Mouse (Mus musculus) adrenal gland, adult 2 months (tissue): Measurements from ENCODE around the gene Sufu. TPM values are rescaled to one million over a fixed set of nuclear protein-coding genes. Genes with fewer than 3 reads are reported as not detected.

Experiments used
- DNase-seq: peaks from one replicate; pipeline ENCODE4 v3.0.0; 2021
- polyA plus RNA-seq: library from polyadenylated mRNA; depleted of rRNA; stranded (reverse); fragments of >200 nt; gene quantifications from 2 replicates; pipeline ENCODE4 v1.2.3, GENCODE M21; 2012
- total RNA-seq, 2 experiments: library from RNA; stranded (reverse); gene quantifications; 2 replicates each; pipeline ENCODE4 v1.2.3; 2021

The Sufu gene
- total and polyA plus RNA-seq, 3 experiments: 17.4 to 24.6 (median 24.5) TPM

DNA sequence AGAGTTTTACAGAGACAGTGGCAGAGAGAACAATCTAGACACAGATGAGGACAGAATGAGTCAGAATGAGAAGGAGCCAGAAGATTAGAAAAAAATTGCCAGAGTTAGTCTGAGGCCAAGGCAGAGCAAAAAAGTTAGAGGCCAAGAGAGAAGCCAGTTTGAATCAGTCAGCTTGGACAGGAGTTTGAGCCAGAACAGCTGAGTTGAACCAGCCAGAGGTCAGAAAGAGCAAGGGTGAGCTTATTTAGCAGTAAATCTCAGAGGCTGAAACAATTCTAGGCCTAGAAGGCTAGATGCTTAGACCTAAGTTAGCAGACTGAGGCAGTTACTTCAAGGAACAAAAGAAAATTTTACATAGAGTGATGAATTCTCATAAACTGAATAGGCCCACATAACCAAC is 32.6 kb downstream of the Sufu start:
- DNase-seq: no peak

DNA sequence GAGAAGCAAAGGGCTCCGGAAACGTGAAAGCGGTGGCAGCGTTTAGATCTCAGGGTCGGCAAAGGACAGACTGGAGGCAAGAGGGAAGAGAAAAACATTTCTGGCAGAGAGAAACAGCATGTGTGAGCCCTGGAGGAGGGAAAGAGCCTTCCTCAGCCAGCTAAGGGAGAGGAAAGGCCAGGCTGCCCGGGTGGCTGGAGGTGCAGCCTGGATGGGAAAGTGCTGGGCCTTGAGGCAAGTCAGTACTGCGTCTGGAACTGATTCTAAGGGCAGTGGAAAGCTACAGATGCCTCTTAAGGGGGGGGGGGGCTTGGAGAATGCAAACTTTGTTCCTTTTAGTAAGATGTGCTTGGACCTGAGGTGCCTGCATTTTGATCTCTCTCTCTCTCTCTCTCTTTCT is 37.0 kb downstream of the Sufu start:
- DNase-seq: no peak

DNA sequence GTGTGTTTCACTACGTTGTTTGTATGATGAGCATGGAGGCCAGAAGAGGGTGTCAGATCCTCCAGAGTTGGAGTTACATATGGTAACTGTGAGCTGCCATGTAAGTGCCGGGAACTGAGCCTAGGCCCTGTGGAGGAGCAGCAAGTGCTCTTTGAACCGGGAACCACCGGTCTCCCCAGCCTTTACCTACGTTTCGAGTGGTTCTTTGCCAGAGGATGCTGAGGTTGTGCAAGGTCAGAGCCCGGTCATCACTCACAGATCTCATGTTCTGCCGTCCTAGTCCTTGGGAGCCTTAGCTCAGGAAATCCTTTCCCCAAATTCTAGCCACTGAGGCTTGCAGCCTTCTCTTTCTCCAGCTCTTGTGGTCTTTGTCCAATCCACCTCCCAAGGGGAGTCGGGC is 37.5 kb downstream of the Sufu start:
- peak; percentile 26 for DNase-seq

- no peak for DNase-seq
These were observed 37.9 kb downstream of the Sufu start for GRCm38 (mm10) chr19:46434591-46434990.

- no peak for DNase-seq
These were observed 38.8 kb downstream of the Sufu start for GRCm38 (mm10) chr19:46435492-46435891.

- DNase-seq: no peak
These were observed 46.8 kb downstream of the Sufu start for GRCm38 (mm10) chr19:46443509-46443908.

DNA sequence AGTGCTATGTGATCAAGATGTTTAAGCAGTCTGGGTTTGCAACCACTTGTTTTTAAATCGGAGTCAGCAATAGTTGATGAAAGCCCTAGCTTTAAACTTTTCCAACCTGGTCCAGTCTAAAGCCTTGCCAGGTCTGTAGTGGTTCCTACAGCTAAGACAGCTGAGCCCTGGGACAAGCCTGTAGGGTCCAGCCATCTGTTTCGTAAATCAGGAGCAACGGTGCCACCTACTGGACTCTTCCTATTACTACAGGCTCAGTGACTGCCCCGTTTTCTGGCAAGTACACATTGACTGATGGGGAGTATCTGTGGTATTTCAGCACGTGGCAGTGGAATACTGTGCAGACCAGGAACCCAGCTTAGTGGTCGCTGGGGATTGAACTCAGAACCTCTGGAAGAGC is 47.5 kb downstream of the Sufu start:
- DNase-seq: peak; percentile 82

DNA sequence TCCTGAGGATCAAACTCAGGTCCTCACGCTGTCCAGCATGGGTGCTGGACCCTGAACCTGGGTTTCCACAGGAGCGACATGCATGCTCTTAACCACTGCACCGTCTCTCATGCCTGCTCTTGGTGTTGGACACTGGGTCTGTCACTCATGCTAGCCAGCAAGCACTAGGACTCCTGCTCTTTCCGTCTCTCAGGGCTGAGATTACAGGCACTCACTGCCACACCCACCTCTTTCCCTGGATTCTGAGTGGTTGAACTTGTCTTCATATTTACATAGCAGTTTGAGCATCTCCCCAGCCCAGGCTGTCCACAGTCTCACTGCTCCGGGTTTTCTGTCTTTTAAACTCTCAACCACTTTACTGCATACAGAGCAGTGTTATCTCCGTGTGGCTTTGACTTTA is 48.9 kb downstream of the Sufu start:
- DNase-seq: no peak

GRCm38 (mm10) chr19:46446436-46447020 is 49.8 kb downstream of the Sufu start:
- no peak for DNase-seq

- no peak for DNase-seq
These were observed 50.4 kb downstream of the Sufu start for GRCm38 (mm10) chr19:46447110-46447509.

DNA sequence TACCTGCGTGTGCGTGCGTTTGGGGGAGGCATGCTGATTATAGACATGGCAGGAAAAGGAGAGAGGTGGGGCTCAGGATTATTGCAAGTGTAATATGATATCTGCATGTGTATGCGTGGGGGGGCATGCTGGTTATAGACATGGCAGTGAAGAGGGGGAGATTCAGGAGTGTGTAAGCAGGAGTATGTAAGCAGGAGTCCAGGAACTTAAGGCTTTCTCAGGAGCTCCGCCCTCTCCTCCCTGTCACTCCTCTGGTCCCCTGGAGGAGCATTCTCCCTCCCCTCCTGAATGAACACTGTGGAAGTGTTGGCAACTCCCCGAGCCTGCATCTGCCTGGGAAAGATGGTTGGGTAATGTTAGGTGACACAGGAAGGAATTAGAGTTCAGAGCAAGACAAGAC is 51.2 kb downstream of the Sufu start:
- no peak for DNase-seq

GRCm38 (mm10) chr19:46449261-46450005 is 52.7 kb downstream of the Sufu start:
- DNase-seq: no peak

- peak; percentile 65 for DNase-seq
These were observed 55.5 kb downstream of the Sufu start for GRCm38 (mm10) chr19:46452052-46452827.

- DNase-seq: no peak
These were observed 56.2 kb downstream of the Sufu start for GRCm38 (mm10) chr19:46452916-46453315.

DNA sequence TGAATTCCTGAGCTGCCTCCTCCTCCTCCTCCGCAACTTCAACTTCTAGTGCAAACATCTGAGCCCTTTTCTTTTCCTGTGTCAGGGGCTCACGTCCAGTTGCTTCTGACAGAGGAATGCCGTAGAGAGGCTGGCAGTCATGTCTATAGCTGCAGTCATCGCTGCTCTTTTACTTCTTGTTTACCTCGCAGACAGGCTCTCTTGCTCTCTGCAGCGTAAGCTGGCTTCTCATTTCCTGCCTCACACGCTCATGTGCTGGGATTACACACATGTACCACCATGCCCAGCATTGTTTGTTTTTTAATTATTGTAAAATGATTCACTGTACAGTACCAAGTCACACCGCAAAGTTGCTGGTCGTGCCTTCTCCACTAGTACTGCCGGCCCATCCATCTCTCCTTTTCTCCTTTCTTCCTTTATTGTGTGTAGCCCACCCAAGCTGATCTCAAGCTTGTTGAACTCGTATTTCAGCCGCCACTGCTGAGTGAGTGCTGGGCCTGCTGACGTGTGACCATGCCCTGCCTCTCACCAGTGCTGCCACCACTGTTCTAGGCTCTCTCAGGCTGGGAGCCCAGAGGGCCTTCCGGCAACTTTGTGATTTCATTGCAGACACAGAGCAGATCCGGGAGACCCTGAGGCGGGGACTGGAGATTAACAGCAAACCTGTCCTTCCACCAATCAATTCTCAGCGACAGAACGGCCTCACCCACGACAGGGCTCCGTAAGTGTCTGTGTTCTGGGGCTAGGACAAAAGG is 57.6 kb downstream of the Sufu start:
- no peak for DNase-seq

DNA sequence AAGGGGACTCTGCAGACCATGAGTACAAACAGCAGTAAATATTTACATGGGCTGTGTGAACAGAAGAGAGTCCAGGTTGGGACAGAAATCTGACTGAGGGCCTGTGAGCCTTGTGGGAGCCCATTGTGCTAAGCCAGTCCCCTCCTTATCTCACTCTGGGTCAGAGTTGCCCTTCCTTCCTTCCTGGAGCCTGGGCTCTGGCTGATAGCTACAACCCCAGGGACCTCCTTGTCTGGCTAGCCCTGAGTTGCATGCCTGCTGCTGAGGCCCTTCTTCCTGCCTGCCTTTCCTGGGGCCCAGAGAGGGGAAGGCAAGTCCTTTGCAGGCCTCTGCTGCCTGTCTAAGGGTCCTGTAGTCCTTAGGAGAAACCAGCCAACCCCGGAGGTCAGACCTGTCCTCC is 58.3 kb downstream of the Sufu start:
- peak; percentile 74 for DNase-seq

DNA sequence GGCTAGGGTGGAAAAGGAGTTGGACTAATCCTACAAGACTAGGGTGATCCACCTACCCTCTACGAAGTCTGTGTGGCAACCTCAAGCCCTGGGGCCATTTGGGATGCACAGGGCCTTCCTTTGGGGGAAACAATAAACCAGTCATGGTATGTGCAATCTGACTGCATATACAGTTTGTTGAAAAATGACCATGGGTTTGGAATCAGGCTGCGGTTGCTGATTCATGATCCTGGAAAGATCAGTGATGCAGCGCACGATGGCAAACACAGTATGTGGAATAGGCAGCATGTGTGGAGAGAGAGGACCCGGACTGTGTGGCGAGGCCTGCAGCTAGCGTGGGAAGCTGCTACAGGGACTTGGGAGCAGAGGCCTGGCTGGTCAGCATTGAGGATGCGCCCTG is 58.9 kb downstream of the Sufu start:
- no peak for DNase-seq

DNA sequence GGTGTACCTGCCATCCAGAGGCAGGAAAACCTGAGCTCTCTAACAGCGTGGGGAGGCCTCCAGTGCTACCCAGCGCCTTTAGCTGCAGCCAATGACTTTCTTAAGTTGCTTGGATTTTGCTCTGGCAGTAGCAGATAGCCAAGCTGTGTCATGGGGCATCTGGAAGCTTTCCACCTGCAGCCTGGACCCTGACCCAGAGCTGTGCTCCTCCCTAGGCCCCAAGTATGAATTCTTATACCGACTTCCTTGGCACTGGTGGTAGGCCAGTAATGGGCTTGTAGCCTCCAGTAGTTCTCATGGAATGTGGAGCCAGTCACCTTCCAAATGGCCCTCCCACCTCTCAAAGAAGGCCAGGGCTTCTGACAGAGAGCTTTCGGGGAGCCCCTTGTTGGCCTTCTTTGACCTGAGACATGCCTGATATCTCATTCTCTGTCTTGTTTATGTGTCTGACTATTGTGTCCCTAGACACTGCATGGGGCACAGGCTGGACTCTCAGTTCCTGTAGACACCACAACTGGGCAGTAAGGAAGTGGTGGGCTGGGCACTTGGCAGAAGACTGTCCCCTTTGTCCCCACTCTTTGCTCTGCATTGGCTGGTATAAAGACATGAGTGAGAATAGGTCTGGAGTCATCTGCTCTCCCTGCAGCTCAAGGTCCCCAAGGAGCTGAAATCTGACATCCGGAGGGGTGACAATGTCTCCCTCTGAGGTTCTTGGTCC is 59.5 kb downstream of the Sufu start:
- no peak for DNase-seq

DNA sequence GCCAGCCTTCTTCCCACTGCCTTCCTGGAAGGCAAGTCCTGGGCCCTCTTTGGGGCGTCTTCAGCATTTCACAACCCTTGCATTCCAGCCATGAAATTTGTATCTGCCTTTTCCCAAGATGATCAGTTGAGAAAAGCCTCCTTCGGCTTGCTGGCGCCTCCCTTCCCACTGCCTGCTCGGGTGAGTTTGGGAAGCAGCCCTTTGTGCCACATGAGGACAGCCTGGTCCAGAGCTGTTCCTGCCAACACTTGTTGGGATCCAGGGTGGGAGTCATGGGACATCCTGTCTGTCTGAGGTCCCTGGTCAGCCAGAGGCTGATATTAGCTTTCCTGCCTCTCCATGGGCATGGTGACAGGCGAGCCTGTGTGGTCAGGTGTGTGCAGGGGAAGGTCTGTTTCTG is 61.1 kb downstream of the Sufu start:
- no peak for DNase-seq

DNA sequence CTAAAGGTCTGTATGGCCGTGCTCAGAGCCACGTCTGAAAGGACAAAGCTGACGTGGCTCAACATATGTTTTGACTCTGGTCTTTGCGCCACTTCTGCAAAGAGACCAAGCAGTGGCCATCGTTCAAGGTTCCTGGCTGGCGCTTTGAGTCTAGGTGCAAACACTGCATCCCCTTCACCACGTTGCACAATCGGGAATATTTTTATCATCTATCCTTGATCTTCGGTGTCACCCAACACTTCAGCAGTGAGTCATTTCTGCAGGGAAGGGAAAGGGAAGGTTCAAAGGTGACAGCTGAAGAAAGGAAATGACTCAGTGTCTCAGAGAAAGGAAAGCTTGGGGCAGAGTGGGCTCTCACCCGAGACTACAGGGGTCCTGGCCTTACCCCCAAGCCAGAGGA is 62.6 kb downstream of the Sufu start:
- DNase-seq: peak; percentile 83

DNA sequence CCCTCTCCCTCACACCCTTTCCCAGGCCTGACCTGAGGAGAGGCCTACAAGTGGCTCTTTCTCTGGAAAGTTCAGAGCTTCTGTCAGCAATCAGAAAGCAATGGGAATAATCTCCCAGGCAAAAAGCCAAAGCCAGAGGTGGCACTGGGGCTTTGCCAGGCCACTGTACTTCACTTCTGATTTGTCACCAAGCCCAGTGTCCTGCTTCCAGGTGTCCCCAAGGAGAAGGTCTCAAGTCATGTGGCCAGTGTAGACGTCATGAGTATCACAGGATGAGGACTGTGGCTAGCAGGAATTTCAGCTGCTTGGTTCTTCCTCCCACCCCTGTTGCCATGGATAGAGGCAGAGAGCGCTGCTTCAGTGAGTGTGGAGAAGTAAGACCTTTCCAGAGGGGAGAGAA is 63.2 kb downstream of the Sufu start:
- DNase-seq: peak; percentile 54

DNA sequence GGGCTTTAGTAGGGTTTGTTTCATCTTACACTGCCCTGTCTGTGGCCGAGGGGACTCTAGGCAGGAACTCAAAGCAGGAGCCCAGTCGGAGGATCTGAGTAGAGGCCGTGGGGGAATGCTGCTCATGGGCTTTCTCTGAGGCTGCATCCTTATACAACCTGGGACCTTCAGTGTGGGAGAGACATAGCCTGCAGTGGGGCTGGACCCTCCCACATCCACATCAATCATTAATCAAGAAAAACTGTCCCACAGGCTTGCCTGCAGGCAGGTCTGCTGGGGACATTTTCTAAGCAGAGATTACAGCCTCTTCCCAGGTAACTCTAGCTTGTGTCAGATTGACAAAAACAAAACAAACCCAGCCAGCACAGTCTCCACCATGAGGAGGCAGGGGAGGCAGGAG is 65.9 kb downstream of the Sufu start:
- DNase-seq: no peak
